Mouse (Mus musculus) A20 (cell line): ENCODE data around the gene C2cd3.
A peak's percentile ranks its signal among the peaks of the same experiment; 100 is the strongest.
"Not testable (repeated sequence)": the region's sequence is repeated elsewhere in the genome, so short reads cannot be mapped to it uniquely, and the experiment has no call there.

Source experiments
- DNase-seq: peaks from one replicate; pipeline ENCODE4 v3.0.0-alpha.2; 2011; ENCODE audit warnings: low read depth, low spot score

Gene C2cd3

DNA sequence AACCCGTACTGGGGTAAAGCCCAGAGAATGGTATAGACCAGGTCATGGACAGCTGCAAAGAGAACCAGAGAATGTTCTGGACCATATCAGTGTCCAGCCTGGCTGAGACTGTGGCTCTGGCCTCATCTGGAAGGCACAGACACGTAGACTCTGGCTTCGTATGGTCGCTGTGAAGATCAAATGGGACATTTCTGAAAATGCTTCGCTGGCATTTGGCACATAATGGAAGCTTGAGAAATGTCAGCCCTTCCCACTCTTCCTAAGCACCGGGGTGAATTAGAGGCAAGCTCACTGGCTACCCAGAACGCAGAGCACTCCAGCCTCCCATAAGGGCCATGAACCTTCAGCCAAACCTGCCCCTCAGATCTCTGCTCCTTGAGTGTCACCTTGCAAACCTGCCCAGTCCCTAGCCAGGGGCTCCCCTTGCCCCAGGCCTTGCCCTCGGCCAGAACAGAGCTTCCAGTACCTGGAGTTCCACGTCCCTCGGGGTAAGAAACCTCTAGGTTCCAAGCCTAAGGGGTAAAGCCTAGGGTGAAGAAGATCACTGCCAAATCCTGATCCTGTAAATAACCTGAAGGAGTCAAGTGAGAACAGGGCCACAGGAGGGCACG is 98.9 kb downstream of the C2cd3 start:
- no peak for DNase-seq

DNA sequence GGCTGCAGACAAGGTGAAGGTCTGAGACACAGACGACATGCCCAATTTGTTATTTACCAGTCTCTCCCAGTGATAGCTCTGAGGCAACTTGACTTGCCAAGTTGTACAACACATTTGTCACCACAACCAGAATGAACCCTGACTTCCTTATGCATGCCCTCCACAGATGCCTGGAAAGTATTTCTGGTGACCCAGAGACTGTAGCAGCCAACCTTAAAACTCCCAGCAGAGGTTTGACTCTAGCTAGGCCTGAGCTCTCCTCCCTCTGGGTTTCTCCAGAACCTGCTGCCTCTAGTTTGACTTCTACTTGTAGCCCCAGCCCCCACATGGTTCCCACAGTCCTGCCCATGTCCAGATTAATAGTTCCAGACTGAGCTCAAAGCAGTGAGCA is 99.4 kb downstream of the C2cd3 start:
- DNase-seq, result no peak

DNA sequence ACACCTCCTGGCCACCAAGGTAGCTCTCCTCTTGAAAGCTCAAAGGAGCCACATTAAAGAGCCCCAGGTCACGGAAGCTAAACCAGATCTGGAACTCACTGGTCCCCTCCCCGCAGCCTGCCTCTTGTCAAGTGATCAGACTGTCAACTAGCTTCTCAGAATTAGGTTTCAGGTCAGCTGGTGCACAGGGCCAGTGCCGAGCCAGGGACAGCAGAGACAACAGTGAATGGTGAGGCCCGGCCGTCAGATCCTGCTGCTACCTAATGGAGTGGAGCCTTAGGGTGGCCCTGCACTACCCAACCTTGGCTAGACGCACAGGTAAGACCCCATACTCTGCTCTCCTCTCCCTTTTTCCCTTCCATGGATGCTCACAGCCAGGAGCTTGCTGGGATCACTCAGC is 100.7 kb downstream of the C2cd3 start, which contains the start of gene Ucp3:
Ucp3 (plus strand) TSS at position 214 of the 400 bp plus-strand sequence.
- DNase-seq, result no peak

DNA sequence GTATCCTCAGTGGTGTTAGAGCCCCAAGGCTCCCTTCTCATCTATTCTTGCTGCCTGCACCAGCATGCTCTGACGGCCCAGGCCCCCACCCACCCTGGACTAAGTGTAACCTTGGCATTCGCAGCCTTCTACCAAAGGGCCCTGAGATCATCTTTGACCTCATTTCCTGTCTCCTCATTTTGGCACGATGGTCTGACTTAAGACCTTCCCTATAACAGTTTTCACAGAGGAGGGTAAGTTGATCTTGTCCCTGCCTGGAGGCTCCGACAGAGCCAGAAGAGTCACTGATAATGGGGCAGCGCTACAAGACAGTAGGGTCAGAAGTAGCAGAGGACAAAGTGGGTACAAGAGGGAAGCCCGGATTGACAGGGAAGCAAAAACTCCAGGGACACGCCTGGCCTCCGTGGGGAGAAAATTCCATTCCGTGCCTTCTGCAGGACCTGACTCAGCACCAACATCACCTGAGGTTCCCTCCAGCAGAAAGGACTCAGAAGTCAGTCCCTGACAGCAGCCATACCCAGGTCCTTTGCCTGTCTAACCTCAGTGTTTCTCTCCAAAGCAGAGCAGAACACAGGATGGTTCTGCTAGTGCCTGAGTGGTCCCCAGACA is 101.9 kb downstream of the C2cd3 start:
- no peak for DNase-seq

DNA sequence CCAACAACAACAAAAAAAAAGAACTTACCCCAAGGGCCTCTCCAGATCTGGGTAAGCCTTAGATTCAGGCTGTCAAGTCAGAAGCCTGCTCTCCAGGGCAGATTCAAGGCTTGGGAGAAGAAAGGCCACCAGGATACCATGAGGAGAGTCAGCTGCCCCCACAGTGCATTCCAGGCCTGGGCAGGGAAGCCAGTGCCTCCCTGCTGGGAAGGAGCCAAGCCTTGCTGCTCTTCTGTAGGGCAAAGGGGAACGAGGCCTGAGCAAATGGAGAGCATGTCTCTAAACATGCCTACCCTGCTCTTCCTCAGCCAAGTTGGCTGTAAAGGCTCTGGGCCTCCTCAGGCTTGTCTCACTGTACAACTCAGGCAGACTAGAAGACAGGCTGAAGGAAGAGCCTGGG is 102.6 kb downstream of the C2cd3 start:
- no peak for DNase-seq

DNA sequence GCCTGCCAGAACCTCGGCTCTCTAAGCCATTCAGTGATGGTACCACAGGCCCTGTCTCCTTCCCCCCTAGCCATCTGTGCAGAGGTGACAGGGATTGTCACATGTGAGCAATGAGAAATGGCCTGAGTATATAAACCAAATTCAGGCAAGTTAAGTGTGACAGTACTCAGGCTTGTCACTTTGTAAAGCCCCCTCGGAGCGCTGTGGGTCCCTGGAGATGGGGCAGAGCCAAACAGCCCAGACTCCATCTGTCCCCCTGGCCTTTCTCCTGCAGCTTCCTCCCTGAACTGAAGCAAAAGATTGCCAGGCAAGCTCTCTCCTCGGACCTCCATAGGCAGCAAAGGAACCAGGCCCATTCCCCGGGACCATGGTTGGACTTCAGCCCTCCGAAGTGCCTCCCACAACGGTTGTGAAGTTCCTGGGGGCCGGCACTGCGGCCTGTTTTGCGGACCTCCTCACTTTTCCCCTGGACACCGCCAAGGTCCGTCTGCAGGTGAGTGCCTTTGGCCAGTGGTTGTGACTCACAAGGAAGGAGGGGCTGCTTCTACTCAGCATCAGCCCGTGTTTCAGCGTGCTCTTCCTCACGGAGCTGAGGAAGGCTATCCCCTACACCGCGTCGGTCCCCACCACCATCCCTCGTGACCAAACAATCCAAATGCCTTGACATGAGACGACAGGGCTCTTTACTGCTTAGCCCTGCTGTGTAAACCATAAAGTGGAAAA is 107.2 kb downstream of the C2cd3 start:
- DNase-seq, result no peak

DNA sequence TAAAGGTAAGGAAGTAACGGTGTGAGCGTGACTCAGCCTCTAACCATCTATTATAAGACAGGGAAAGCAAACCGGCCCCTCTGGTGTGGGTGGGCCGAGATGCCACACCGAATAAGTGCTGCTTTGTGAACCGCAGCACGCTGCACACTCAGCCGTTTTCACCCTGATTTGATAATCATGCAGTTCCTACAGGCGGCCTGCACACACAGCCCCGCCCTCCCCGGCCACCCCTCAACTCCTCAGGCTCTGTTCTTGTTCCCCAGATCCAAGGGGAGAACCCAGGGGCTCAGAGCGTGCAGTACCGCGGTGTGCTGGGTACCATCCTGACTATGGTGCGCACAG is 107.8 kb downstream of the C2cd3 start:
- DNase-seq, result no peak

DNA sequence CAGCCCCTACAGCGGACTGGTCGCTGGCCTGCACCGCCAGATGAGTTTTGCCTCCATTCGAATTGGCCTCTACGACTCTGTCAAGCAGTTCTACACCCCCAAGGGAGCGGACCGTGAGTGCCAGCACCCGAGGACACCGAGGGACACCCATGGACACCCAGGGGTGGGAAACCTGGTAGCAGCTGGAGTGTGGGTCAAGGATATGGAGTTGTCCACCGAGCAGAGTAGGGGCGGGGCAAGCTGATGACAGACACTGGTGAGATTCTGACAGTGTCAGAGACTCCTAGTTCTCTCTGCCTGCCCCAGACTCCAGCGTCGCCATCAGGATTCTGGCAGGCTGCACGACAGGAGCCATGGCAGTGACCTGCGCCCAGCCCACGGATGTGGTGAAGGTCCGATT is 108.1 kb downstream of the C2cd3 start:
- DNase-seq, result no peak

DNA sequence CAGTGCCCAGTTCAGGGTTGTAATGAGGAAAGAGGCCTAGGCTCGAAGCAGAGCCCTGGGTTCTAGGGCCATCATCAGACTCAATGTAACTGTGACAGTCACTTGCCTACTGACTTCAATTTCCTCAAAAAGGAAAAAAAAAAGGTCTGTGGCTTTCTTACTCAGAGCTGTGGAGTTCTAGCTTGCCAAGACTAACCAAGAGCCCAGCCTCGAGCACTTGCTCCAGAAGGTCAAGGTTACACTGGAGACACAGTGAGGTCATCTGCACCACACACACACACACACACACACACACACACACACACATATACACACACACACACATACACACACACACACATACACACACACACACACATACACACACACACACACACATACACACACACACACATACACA is 110.0 kb downstream of the C2cd3 start:
- DNase-seq, result not testable (repeated sequence)

DNA sequence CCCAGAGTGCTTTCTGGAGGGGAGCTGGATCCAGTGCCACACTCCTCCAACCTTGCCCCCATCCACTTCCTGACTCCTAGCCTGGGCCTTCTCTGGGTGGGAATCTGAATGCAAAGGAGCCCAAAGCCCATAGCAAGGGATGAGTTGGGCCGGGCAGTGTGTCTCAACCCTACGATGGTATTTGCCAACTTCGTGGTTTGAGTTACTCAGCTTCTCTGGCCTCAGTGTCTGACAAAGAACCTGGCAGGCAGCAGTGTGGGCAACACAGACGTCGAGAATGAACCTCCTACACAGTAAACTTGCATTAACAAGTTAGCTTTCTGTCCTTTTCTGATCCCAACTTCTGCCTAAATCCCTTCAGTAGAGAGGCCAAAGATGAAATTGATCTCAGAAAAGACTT is 112.5 kb downstream of the C2cd3 start:
- DNase-seq, result no peak

DNA sequence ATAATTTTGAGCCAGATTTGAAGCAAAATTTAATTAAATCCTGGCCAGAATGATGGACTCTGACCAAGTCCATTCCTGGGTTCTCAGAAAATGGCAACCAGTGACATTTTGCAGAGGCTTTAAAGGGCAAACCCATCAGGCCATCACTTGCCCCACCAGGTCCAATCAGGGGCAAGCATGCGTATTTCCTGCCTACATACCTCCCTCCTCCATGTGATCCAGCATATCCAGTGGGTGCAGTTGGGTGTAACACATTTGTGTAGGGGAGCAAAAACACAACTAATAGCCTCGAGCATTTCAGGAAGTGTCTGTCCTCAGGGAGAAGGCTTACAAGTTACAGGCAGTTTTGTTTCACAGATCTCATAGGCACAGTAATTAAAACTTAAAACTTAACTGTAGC is 115.3 kb downstream of the C2cd3 start:
- DNase-seq, result peak; percentile 29

DNA sequence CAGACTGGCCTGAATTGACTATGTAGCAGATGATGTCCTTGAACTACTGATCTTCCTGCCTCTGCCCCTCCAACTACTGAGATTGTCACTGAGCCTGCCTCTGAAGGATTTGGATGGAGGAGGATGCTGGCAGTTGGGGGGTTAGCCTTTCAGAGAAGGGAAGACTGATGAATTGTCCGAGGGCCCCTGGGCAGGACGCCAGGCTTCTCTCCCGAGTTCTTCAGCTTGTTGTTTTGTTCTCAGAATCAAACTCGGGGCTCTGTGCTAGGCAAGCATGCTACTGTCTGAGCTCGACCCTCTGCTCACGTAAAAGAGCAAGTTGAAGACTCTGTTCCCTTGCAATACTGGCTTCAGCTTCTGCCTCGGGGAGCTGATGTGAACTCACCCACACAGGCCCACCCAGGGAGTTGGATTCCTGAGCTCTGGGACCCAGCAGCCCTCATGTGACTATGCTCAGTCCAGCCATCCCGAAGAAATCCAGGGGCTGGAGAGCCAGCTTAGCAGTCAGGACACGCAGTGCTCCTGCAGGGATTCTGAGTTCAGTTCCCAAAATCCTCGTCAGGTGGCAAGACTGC is 116.5 kb downstream of the C2cd3 start:
- DNase-seq, result no peak

DNA sequence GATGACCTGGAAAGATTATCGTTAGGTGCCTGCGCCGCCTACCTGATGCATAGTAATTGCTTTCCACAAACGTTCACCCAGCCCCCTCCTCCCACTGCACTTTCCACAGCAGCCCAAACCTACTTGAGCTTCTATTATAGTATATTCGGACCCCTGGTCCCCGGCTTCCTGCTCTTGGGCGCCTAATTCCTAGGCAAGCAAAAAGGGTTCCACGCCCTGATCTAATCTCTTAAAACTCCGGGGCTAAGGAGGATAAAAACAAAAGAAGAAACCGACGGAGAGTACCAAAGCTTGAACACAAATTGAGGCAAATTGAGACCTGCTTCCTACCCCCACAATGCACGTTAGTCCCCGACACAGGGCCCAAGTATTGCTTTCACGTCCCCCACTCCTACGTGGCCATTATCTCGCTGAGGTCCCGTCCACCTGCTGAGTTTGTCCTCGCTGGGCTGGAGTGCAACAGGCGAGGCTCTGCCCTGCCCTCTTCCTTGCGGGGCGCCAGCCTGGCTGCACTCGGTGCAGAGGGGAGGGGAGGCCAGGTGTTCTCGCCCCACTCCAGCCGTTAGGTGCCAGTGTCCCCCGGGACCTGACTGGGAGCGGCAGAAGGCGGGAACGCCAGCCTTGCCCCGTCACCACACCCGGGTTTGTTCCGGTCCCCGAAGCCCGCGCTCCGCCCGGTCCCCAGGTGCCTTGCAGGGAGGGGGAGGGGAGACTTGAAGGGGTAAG is 120.5 kb downstream of the C2cd3 start:
- no peak for DNase-seq

DNA sequence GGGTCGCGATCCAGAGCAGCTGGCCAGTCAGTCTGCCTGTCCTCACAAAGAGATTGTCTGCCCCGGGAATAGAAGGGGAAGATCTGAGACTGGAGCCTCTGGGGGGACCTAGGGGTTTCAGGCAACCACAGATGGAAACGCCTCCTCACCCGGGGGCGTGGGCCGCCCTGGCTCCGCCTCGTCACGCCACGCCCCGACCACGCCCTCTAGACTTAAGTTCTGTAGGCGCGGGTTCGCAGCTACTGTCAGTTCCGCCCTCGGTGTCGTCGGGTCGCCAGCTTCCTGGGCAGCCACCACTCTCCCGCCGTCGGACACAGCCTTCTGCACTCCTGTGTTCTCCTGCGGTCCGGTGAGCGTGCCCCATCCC is 121.1 kb downstream of the C2cd3 start, which contains the start of gene Ucp2:
Ucp2 (plus strand) TSS at position 221 of the 367 bp plus-strand sequence.
- peak; percentile 98 for DNase-seq

DNA sequence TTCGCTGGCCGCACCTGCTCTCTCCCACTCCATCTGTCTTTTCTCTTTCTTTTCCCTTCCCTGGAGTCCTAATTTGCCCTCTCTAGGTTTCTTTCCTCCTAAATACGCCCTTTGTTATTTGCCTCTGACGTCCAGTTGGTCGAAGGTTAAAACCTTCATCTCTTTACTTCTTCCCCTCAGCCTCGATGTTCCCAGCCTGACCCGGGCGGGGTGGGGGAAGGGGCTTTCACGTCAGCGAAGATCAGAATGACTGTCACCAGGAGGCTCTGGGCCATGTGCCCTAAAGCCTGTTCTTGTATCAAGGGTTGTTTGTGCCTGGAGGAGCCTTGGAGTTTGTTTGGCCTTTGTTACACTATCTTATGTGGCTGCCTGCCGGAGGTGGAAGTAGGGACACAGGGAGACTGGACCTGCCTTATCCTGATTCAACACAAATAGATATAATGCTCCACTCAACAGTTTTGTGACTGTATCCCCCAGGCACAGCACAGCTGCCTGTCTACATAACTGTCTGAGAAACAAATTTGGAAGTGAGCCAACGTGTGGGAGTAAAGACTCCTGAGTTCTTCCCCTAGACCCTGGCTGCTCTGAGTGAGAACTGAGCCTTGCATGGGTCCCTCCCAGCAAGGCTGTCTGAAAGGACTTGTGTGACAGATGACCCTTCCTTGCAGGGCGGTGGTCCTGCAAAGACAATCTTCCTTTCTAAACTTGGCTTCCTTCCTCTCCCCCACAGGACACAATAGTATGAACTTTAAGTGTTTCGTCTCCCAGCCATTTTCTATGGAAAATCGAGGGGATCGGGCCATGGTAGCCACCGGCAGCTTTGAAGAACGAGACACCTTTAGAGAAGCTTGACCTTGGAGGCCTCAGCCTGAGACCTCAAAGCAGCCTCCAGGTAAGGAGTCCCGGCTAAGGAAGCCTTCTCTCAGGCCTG is 121.7 kb downstream of the C2cd3 start:
- DNase-seq, result peak; percentile 73

DNA sequence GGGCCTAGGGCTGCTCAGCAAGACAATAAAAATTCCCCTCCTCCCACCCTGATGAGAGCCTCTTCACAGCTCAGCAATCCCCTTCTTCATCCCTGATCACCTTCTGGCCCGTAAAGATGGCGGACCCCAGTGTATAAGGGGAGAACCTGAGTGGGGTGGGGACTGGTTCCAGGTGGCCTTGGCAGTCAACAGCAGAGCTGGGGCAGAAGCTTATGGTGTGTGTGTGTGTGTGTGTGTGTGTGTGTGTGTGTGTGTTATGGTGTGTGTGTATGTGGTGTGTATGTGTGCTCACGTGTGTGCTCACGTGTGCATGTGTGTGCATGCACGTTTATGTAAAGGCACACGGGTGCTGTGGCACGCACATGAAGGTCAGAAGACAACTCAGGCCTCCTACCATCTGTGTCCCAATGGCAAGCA is 122.4 kb downstream of the C2cd3 start:
- peak; percentile 74 for DNase-seq

DNA sequence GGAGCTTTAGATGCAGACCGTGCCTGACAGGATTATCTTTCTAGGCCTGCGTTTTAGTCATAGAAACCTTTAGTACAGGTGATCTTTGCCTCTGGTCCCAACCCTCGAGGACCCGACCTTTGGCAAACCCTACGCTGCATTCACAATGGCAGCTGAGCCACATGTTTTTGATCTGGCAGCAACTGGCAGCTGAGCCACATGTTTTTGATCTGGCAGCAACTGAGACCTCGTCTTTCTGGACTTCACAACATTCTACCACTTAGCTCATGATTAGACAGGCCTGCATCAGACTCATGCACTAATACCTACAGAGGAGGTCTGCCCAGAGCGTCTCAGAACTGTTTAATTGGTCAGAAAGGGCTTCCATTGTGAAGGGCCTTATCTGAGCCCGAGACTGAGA is 123.0 kb downstream of the C2cd3 start:
- DNase-seq, result no peak

DNA sequence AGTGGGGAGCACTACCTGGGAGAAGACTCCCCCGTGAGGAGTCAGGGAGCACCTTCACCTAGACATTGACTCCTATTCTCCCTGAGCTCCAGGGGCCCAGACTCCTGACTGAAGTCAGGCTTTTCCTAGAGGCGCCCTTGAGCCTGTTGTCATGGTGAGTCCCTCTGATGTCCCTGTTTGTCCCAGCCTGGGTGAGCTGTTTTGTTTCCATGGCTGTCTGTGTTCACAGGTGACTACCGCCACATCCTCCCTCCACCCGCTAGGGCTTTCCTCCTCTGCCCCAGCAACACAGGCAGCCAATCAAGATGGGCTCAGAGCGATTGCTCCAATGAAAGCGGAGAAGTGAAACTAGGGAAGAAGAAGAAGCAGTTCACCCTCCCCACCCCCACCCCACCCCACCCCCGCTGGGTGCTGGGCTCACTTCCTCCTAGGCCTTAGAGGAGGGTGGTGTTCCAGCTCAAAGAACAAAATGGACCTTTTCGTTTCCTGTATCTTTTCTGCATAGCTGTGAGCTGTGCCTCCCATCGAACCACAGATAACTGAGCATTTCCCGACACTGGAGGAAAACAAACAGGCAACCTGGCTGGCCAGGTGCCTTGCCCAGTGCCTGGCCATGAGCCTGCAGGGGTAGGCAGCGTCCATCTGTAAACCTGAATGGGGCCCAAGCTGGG is 123.7 kb downstream of the C2cd3 start:
- peak; percentile 94 for DNase-seq

DNA sequence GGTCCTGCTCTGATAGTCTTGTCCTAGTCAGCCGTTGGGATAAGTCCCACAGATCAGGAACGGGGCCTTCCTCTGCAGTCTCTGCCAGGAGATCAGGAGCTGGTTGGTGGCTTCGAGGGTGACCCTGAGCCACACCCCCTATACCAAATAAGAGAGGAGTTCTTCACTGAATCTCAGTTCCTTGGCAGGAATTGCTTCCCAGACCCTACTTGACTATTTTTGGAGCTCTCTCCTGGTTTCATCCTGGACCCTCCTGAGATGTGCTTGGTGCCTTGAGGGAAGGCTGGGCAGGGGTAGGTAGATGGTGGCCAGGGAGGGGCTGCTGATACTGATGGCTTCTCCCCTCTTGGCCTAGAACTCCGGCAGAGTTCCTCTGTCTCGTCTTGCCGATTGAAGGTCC is 124.3 kb downstream of the C2cd3 start:
- DNase-seq, result no peak

DNA sequence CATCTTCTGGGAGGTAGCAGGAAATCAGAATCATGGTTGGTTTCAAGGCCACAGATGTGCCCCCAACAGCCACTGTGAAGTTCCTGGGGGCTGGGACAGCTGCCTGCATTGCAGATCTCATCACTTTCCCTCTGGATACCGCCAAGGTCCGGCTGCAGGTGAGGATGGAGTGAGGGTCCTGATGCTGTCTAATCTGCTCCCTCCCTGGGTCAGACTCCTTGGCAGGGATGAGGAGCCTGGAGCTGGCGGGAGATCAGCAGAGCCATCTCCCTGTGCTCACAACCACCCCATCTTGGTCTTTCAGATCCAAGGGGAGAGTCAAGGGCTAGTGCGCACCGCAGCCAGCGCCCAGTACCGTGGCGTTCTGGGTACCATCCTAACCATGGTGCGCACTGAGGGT is 124.8 kb downstream of the C2cd3 start:
- no peak for DNase-seq

DNA sequence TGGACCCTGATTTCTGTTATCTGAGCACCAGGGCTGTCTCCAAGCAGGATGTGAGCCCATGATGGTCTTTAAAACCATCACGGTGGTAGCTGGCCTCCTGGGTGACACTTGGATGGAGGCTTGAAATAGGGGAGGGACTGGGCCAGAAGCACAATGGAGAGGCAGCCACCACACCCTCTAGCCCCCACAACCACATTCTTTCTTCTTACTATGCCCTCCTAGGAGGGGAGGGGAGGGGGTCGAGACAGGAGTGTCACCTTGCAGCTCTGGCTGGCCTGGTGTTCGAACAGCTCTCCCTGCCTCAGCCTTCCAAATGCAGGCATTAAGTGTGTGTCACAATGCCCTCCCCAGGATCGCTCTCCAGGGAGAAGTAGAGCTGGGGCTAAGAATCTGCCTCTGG is 125.4 kb downstream of the C2cd3 start:
- DNase-seq, result no peak
